Mouse (Mus musculus): Measurements from ENCODE around the gene Vmn2r49. TPM values are rescaled to one million over a fixed set of nuclear protein-coding genes. Genes with fewer than 3 reads are reported as not detected.
"Not testable (repeated sequence)": the region's sequence is repeated elsewhere in the genome, so short reads cannot be mapped to it uniquely, and the experiment has no call there.

Vmn2r49 gene
- not detected in 2 replicates for polyA plus RNA-seq (2012; rRNA removed)

DNA sequence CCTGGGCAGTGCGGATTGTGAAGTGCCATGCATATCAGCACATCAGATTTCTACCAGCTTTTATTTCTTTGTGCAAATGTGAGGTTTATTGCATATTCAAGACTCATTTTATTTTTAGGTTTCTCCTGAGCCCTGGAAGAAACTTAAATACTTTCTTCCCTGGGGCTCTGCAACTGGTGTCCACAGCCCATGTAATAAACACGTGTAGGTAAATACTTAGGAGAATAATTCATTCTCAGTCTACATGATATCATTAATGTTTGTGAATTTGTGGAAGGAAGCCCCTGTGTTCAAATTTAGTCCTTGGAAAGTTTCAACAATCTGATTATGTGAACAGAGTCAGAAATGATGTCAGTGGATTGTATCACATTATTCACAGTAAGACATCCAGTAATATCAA lies at the start of gene Vmn2r49:
Vmn2r49 (minus strand) TSS at position 101 of the 400 bp plus-strand sequence.
- WGBS = 71% methylated on average over 2 of the region's 2 CpGs
- not testable (repeated sequence) for DNase-seq (ENCODE audit: low read depth, low spot score)

- DNase-seq (ENCODE audit: low read depth, low spot score) = not testable (repeated sequence)
- WGBS = 73% methylated on average over 2 of the region's 2 CpGs
Observed at GRCm38 (mm10) chr7:9953485-9953884, 38.6 kb downstream of the Vmn2r49 start, which contains the start of gene Vmn2r48. Gene Vmn2r48 (minus strand): TSS chr7:9953585.

Other genes starting within 250 kb of the Vmn2r49 start
- not detected in 2 replicates for gene Vmn2r46, start 221.7 kb downstream of the Vmn2r49 start, polyA plus RNA-seq (2012; rRNA removed)
- gene Vmn2r47, start 150.9 kb downstream of the Vmn2r49 start, polyA plus RNA-seq (2012; rRNA removed) = not detected in 2 replicates
- not detected in 2 replicates for gene Vmn2r48, start 38.7 kb downstream of the Vmn2r49 start, polyA plus RNA-seq (2012; rRNA removed)
- gene Vmn2r50, start 61.0 kb upstream of the Vmn2r49 start, polyA plus RNA-seq (2012; rRNA removed) = not detected in 2 replicates
- not detected in 2 replicates for gene Vmn2r51, start 113.5 kb upstream of the Vmn2r49 start, polyA plus RNA-seq (2012; rRNA removed)
- not detected in 2 replicates for gene Vmn2r52, start 184.3 kb upstream of the Vmn2r49 start, polyA plus RNA-seq (2012; rRNA removed)

Data from large intestine, adult 2 months (tissue).